Mouse (Mus musculus): Measurements from ENCODE around the gene Fbxw4.

DNA sequence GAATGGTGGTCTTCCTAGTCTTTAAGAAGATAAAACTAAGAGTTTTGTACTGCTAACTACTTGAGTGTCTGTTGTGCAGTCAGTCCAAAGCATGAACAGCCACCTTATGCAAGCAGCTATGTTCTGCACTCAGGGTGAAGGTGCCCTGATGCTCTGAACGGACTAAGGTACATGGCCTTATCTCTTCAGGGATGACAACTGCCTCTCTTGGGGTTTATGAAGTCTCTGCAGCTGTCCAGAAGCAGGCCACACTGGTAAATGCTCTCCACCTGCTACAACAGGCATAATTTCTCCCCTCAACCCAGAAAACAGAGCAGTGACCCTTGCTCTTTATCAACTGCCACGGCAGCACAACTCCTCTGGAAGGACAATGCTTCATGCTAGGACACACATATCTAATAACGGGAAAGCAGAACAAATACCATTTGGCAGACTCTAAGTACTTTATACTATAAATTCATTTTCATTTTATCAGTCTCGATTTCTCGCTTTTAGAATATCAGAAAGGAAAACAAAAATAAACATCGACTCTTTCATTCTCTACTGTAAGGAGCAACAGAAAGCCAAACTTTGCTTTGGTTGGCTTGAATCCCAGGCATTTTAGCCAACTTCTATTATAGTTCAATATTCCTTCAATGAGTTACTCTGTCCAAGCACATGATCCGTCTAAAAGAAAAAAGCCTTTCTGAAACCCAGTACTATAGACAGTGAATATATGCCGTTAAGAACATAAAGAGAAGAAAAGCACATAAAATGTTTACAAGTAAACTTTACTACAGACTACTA, 3.1 kb downstream of the Fbxw4 start:
- TF ChIP-seq CTCF (IDR thresholded peaks at IDR 0.05; ENCODE audit: low read depth) (no peak), EP300 (IDR thresholded peaks at IDR 0.05; ENCODE audit: low read depth) (no peak)
